Mouse (Mus musculus) hindbrain, embryonic 14.5 days (tissue): ENCODE measurements around the gene Itfg2. TPM values are rescaled to one million over a fixed set of nuclear protein-coding genes. Genes with fewer than 3 reads are reported as not detected.
"Not testable (repeated sequence)": the region's sequence is repeated elsewhere in the genome, so short reads cannot be mapped to it uniquely, and the experiment has no call there.

Experiments used
- ATAC-seq: fragments of 200-750 bp; cut with Nextera tagmentation; 2 replicates; pipeline ENCODE4 v1.8.0; 2017; ENCODE audit warnings: moderate number of reproducible peaks, mild to moderate bottlenecking, moderate TSS enrichment, moderate library complexity; ENCODE audit not compliant: low FRiP score
- DNase-seq: peaks from one replicate; pipeline ENCODE4 v3.0.0-alpha.2; 2015; ENCODE audit warnings: low spot score
- H3K27ac ChIP-seq: fragments of 300-500 bp; sonication (generic); 2 replicates; pipeline ENCODE4 v1.5.1; 2014; ENCODE audit warnings: mild to moderate bottlenecking, moderate library complexity
- H3K27me3 ChIP-seq: fragments of 300-500 bp; sonication (generic); 2 replicates; pipeline ENCODE4 v1.6.1; 2014; ENCODE audit warnings: mild to moderate bottlenecking, low read length, mixed read lengths; ENCODE audit not compliant: control insufficient read depth, insufficient read depth
- H3K36me3 ChIP-seq: fragments of 300-500 bp; sonication (generic); replicated peaks from 2 replicates; pipeline ENCODE4 v1.6.1; 2014; ENCODE audit not compliant: control insufficient read depth, insufficient read depth
- H3K4me1 ChIP-seq: fragments of 300-500 bp; sonication (generic); replicated peaks from 2 replicates; pipeline ENCODE4 v1.6.1; 2014; ENCODE audit warnings: antibody characterized with exemption, low read length, mixed read lengths; ENCODE audit not compliant: control insufficient read depth, insufficient read depth
- H3K4me2 ChIP-seq: fragments of 300-500 bp; sonication (generic); replicated peaks from 2 replicates; pipeline ENCODE4 v1.6.1; 2014; ENCODE audit warnings: mild to moderate bottlenecking, moderate library complexity
- H3K4me3 ChIP-seq: fragments of 300-500 bp; sonication (generic); replicated peaks from 2 replicates; pipeline ENCODE4 v1.5.1; 2014; ENCODE audit warnings: mild to moderate bottlenecking, low read length
- H3K9ac ChIP-seq: fragments of 300-500 bp; sonication (generic); 2 replicates; pipeline ENCODE4 v1.6.1; 2014
- H3K9me3 ChIP-seq: fragments of 300-500 bp; sonication (generic); 2 replicates; pipeline ENCODE4 v1.6.1; 2016; ENCODE audit warnings: low read length; ENCODE audit not compliant: control insufficient read depth
- WGBS: fragments of 180-500 bp; shearing (Covaris S2); extraction: QIAGEN DNeasy Blood & Tissue Kit; methylation state at CpG from one replicate; pipeline ENCODE4 v1.1.7; 2014; 5-methylcytosine and 5-hydroxymethylcytosine counted together
- polyA plus RNA-seq: library from polyadenylated mRNA; unstranded; fragments of >200 nt; fragmentation: Nextera tagmentation; extraction: Ambion mirVana; gene quantifications from 2 replicates; pipeline ENCODE4 v1.2.1, GENCODE M21; 2014

The Itfg2 gene
- polyA plus RNA-seq, 1 experiment from 2014 or later: 39.4 TPM

- Histone ChIP-seq H3K9ac (peak overlapping the region; percentile 54), H3K27ac (peak overlapping the region; percentile 66), H3K4me1 (peaks cover 12% of the 10 kb centered on the region; the same call in 1 of the 2 replicates), H3K27me3 (no peaks in the 10 kb centered on the region), H3K36me3 (no peaks in the 10 kb centered on the region), H3K4me3 (peak overlapping the region; percentile 20), H3K4me2 (peak overlapping the region; percentile 49), H3K9me3 (no peaks in the 10 kb centered on the region)
- peak; percentile 59 for DNase-seq
- peak; percentile 88 for ATAC-seq
- WGBS: 42% methylated on average over 21 of the region's 21 CpGs
These were observed 25.1 kb downstream of the Itfg2 start for GRCm38 (mm10) chr6:128399421-128400185.

GRCm38 (mm10) chr6:128398996-128399395 is 25.7 kb downstream of the Itfg2 start, which contains the start of gene Nrip2:
TSS of gene Nrip2 (plus strand) at chr6:128399296.
- Histone ChIP-seq H3K9me3 (no peaks in the 10 kb centered on the region), H3K4me2 (peak within 1 kb of the TSS; percentile 49), H3K9ac (peak within 1 kb of the TSS; percentile 54), H3K4me1 (peaks cover 12% of the 10 kb centered on the region; the same call in 1 of the 2 replicates), H3K36me3 (no peaks in the 10 kb centered on the region), H3K27me3 (no peaks in the 10 kb centered on the region), H3K4me3 (peak within 1 kb of the TSS; percentile 20), H3K27ac (peak within 1 kb of the TSS; percentile 66)
- no peak for DNase-seq
- WGBS: 75% methylated on average over 3 of the region's 3 CpGs
- ATAC-seq: no peak

DNA sequence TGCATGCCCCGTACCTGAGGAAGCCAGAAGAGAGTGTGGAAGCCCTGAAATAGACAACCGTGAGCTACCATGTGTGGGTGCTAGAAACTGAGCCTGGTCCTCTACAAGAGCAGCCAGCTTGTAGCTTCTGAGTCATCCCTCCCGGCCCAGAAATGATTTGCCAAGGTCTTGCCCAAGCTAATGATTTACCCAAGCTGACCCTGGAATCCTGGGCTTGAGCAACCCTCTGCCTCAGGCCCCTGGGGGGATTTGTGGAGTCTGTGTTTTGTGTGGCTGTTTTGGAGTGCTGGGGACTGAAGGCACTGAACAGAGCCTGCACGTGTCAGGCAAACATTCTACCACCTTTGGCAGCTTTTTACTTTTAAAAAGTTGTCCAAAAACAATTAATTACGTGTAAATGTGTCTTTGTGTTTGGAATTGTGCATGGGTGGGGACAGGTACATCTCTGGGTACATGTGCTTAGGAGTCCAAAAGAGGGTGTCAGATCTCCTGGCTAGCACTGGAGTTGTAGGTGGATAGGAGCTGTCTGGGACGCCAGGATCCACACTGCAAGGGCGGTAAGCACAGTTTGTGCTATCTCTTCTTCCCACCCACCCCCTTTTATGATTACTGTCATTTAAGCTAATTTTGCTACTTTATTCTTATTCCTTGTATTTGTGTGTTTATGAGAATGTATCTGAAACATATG is 27.0 kb downstream of the Itfg2 start:
- no peak overlapping the region for H3K4me3 ChIP-seq
- no peaks in the 10 kb centered on the region for H3K36me3 ChIP-seq
- H3K27ac ChIP-seq: no peak overlapping the region
- no peaks in the 10 kb centered on the region for H3K27me3 ChIP-seq
- H3K9ac ChIP-seq: no peak overlapping the region
- 80% methylated on average over 7 of the region's 7 CpGs for WGBS
- H3K4me1 ChIP-seq: peaks cover 12% of the 10 kb centered on the region; the same call in 1 of the 2 replicates
- DNase-seq (no peak), ATAC-seq (no peak)
- H3K9me3 ChIP-seq: no peaks in the 10 kb centered on the region
- no peak overlapping the region for H3K4me2 ChIP-seq

DNA sequence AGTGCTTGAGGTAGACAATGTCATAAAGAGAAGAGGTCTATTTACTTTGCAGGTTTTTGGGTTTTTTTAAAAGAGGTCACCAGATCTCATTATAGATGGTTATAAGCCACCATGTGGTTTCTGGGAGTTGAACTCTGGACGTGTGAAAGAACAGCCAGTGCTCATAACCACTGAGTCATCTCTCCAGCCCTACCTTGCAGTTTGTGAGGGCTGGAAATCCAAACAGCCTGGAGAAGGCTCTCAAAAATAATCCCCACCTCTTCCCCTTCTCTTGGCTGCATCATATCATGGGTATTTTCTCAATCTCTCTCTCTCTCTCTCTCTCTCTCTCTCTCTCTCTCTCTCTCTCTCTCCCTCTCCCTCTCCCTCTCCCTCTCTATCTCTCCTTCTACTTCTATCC is 34.0 kb downstream of the Itfg2 start:
- H3K27ac ChIP-seq: no peak overlapping the region
- no peaks in the 10 kb centered on the region for H3K4me1 ChIP-seq
- no peak overlapping the region for H3K4me2 ChIP-seq
- DNase-seq: no peak
- 71% methylated on average over 1 of the region's 1 CpGs for WGBS
- no peaks in the 10 kb centered on the region for H3K36me3 ChIP-seq
- H3K9ac ChIP-seq: no peak overlapping the region
- no peaks in the 10 kb centered on the region for H3K27me3 ChIP-seq
- H3K9me3 ChIP-seq: no peaks in the 10 kb centered on the region
- no peak for ATAC-seq
- no peak overlapping the region for H3K4me3 ChIP-seq

DNA sequence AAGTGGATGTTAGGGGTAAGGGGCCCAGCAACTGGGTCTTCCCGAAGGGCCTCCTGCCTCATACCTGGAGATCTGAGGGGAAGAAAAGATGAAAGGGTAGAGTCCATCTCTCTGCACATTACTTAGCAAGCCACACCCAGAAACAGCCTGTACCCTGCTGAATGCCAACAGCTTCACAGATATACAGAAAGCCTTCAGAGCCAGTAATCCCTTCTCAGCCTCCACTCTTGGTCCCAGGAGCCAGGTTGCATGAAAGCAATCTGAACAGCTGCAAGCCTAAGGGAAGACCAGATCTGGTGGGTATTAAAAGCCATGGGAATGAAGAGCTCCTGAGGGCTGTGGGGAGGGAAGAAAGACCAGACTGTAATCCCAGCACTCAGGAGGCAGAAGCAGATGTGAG is 35.5 kb downstream of the Itfg2 start:
- DNase-seq (no peak), ATAC-seq (no peak)
- H3K27ac ChIP-seq: no peak overlapping the region
- no peaks in the 10 kb centered on the region for H3K27me3 ChIP-seq
- no peak overlapping the region for H3K9ac ChIP-seq
- WGBS: 92% methylated on average over 1 of the region's 1 CpGs
- H3K9me3 ChIP-seq: no peaks in the 10 kb centered on the region
- no peak overlapping the region for H3K4me3 ChIP-seq
- H3K4me2 ChIP-seq: no peak overlapping the region
- H3K4me1 ChIP-seq: no peaks in the 10 kb centered on the region
- no peaks in the 10 kb centered on the region for H3K36me3 ChIP-seq

DNA sequence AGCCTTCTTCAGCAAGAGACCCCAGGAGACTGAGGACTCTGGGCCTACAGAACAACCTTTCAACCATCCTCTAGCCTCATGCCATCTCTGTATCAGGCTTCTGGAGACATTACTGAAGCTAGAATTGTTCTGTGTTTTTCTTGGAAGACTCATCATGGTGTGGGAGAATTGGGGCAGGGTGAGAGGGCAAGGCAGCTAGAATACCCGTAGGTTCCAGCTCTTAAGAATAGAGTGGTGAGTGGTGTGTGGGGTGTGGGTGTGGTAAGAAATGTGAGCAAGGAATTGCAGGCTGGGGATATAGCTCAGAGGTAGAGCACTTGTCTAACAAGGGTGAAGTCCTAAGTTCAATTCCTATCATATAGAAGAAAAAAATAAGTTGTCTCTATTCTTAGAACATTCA is 39.7 kb downstream of the Itfg2 start:
- Histone ChIP-seq H3K27ac (no peak overlapping the region), H3K4me3 (no peak overlapping the region), H3K9ac (no peak overlapping the region), H3K36me3 (no peaks in the 10 kb centered on the region), H3K9me3 (no peaks in the 10 kb centered on the region), H3K4me1 (no peaks in the 10 kb centered on the region), H3K27me3 (no peaks in the 10 kb centered on the region), H3K4me2 (no peak overlapping the region)
- no peak for DNase-seq
- no peak for ATAC-seq
- 84% methylated on average over 1 of the region's 1 CpGs for WGBS

GRCm38 (mm10) chr6:128383752-128384151 is 41.0 kb downstream of the Itfg2 start:
- no peak overlapping the region for H3K4me3 ChIP-seq
- no peak overlapping the region for H3K27ac ChIP-seq
- H3K9ac ChIP-seq: no peak overlapping the region
- ATAC-seq: no peak
- DNase-seq: no peak
- no peak overlapping the region for H3K4me2 ChIP-seq
- H3K4me1 ChIP-seq: no peaks in the 10 kb centered on the region
- no peaks in the 10 kb centered on the region for H3K9me3 ChIP-seq
- 76% methylated on average over 7 of the region's 7 CpGs for WGBS
- H3K36me3 ChIP-seq: no peaks in the 10 kb centered on the region
- no peaks in the 10 kb centered on the region for H3K27me3 ChIP-seq

DNA sequence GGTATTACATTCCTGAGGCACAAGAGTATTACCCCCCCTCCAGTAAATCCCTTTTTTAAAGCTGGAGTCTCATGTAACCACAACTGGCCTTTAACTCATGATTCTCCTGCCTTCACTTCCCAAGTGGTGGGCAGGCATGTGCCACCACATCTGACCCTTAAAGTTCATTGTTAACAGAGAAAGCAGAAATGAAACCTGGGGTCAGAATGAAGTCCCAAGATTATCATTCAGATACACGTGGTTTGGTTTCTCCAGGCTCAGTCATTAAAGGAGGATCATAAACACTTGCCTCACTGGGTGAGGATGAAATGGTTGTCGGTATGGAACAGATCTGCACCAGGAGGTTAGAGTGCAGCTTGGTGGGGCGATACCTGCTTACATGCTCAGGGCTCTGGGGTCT is 43.5 kb downstream of the Itfg2 start:
- WGBS: 85% methylated on average over 3 of the region's 3 CpGs

DNA sequence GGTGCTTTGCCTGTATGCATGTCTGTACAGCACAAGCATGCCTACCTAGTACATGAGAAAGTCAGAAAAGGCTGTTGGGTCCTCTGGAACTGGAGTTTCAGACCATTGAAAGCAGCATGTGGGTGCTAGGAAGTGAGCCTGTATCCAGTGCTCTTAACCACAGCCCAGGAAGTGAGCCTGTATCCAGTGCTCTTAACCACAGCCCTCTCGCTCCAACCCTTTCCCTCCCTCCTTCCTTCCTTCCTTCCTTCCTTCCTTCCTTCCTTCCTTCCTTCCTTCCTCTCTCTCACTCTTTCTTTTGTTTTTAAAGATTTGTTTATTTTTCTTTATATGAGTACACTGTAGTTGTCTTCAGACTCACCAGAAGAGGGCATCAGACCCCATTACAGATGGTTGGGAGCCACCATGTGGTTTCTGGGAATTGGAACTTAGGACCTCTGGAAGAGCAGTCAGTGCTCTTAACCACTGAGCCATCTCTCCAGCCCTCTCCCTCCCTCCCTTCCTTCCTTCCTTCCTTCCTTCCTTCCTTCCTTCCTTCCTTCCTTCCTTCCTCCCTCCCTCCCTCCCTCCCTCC is 44.0 kb downstream of the Itfg2 start:
- not testable (repeated sequence) for H3K36me3 ChIP-seq, H3K27me3 ChIP-seq, H3K4me3 ChIP-seq, H3K9ac ChIP-seq, H3K4me1 ChIP-seq, H3K27ac ChIP-seq, DNase-seq, H3K9me3 ChIP-seq, ATAC-seq, H3K4me2 ChIP-seq
- WGBS: 87% methylated on average over 1 of the region's 1 CpGs

More for the DNA sequence above, 43.5 kb downstream of the Itfg2 start:
- Histone ChIP-seq H3K36me3 (no peaks in the 10 kb centered on the region), H3K4me3 (no peak overlapping the region), H3K9me3 (no peaks in the 10 kb centered on the region), H3K9ac (no peak overlapping the region), H3K4me2 (no peak overlapping the region), H3K27me3 (no peaks in the 10 kb centered on the region), H3K4me1 (no peaks in the 10 kb centered on the region), H3K27ac (no peak overlapping the region)
- no peak for ATAC-seq
- DNase-seq: no peak
